Mouse (Mus musculus) midbrain, postnatal 0 days (tissue): ENCODE results near the gene Efna5. TPM values are rescaled to one million over a fixed set of nuclear protein-coding genes. Genes with fewer than 3 reads are reported as not detected.
A peak's percentile ranks its signal among the peaks of the same experiment; 100 is the strongest.

ENCODE experiments used
- ATAC-seq: fragments of 200-750 bp; cut with Nextera tagmentation; 2 replicates; pipeline ENCODE4 v1.8.0; 2017; ENCODE audit warnings: moderate number of reproducible peaks, mild to moderate bottlenecking, moderate TSS enrichment, moderate library complexity; ENCODE audit not compliant: low FRiP score
- DNase-seq: peaks from one replicate; pipeline ENCODE4 v3.0.0-alpha.2; 2015; ENCODE audit warnings: low spot score
- H3K27ac ChIP-seq: fragments of 300-500 bp; sonication (generic); 2 replicates; pipeline ENCODE4 v1.5.1; 2014; ENCODE audit warnings: low read depth, mild to moderate bottlenecking, low read length, mixed read lengths
- H3K27me3 ChIP-seq: fragments of 300-500 bp; sonication (generic); 2 replicates; pipeline ENCODE4 v1.6.1; 2014; ENCODE audit warnings: low read length, control low read depth, mixed read lengths; ENCODE audit not compliant: insufficient read depth
- H3K36me3 ChIP-seq: fragments of 300-500 bp; sonication (generic); 2 replicates; pipeline ENCODE4 v1.6.1; 2014; ENCODE audit warnings: low read length, control low read depth, mixed read lengths; ENCODE audit not compliant: insufficient read depth
- H3K4me1 ChIP-seq: fragments of 300-500 bp; sonication (generic); 2 replicates; pipeline ENCODE4 v1.6.1; 2014; ENCODE audit warnings: mild to moderate bottlenecking, control low read depth, antibody characterized with exemption, low read length, mixed read lengths; ENCODE audit not compliant: insufficient read depth
- H3K4me2 ChIP-seq: fragments of 300-500 bp; sonication (generic); 2 replicates; pipeline ENCODE4 v1.6.1; 2014; ENCODE audit warnings: low read depth, mild to moderate bottlenecking, low read length, mixed read lengths; ENCODE audit not compliant: poor library complexity, severe bottlenecking
- H3K4me3 ChIP-seq: fragments of 300-500 bp; sonication (generic); 2 replicates; pipeline ENCODE4 v1.5.1; 2014; ENCODE audit warnings: low read depth, mild to moderate bottlenecking, low read length, moderate library complexity
- H3K9ac ChIP-seq: fragments of 300-500 bp; sonication (generic); replicated peaks from 2 replicates; pipeline ENCODE4 v1.6.1; 2014; ENCODE audit warnings: mild to moderate bottlenecking, low read length, moderate library complexity, mixed read lengths; ENCODE audit not compliant: poor library complexity, severe bottlenecking
- H3K9me3 ChIP-seq: fragments of 300-500 bp; sonication (generic); 2 replicates; pipeline ENCODE4 v1.6.1; 2016; ENCODE audit warnings: low read length, control low read depth
- CTCF ChIP-seq: IDR thresholded peaks from 2 replicates; pipeline ENCODE4 v1.5.1; 2016; ENCODE audit warnings: antibody characterized with exemption, mild to moderate bottlenecking
- WGBS: fragments of 180-500 bp; shearing (Covaris S2); extraction: QIAGEN DNeasy Blood & Tissue Kit; methylation state at CpG from one replicate; pipeline ENCODE4 v1.1.7; 2014; 5-methylcytosine and 5-hydroxymethylcytosine counted together
- polyA plus RNA-seq: library from polyadenylated mRNA; unstranded; fragments of >200 nt; fragmentation: Nextera tagmentation; extraction: Ambion mirVana; gene quantifications from 2 replicates; pipeline ENCODE4 v1.2.1, GENCODE M21; 2015
- total RNA-seq: library from RNA; depleted of rRNA; stranded (reverse); fragments of >200 nt; gene quantifications from 2 replicates; pipeline ENCODE4 v1.2.3, GENCODE M21; 2014

The Efna5 gene
- total and polyA plus RNA-seq, 2 experiments from 2014 or later: 11.1 to 59.5 TPM

GRCm38 (mm10) chr17:62818337-62818736, 62.8 kb downstream of the Efna5 start:
- 54% methylated on average over 2 of the region's 2 CpGs for WGBS
- H3K4me3 ChIP-seq: no peak overlapping the region
- H3K9ac ChIP-seq: no peak overlapping the region
- ATAC-seq: no peak
- H3K4me1 ChIP-seq: peaks cover 8% of the 10 kb centered on the region; the same call in 1 of the 2 replicates
- no peak for TF ChIP-seq CTCF
- peak overlapping the region; percentile 32; the same call in 1 of the 2 replicates for H3K4me2 ChIP-seq
- H3K9me3 ChIP-seq: no peaks in the 10 kb centered on the region
- H3K27me3 ChIP-seq: no peaks in the 10 kb centered on the region
- peak overlapping the region; percentile 2; the same call in 1 of the 2 replicates for H3K27ac ChIP-seq
- no peak for DNase-seq
- H3K36me3 ChIP-seq: no peaks in the 10 kb centered on the region

- ATAC-seq (no peak), DNase-seq (no peak)
- H3K9ac ChIP-seq: no peak overlapping the region
- H3K27ac ChIP-seq: 0 out of 2 replicates have a peak overlapping the region, but pooled peaks have one; percentile 12
- no peaks in the 10 kb centered on the region for H3K36me3 ChIP-seq
- 75% methylated on average over 10 of the region's 10 CpGs for WGBS
- H3K9me3 ChIP-seq: no peaks in the 10 kb centered on the region
- no peak for TF ChIP-seq CTCF
- H3K4me3 ChIP-seq: no peak overlapping the region
- H3K4me1 ChIP-seq: peaks cover 8% of the 10 kb centered on the region; the same call in 1 of the 2 replicates
- no peak overlapping the region for H3K4me2 ChIP-seq
- no peaks in the 10 kb centered on the region for H3K27me3 ChIP-seq
Observed at GRCm38 (mm10) chr17:62816879-62817278, 64.2 kb downstream of the Efna5 start.

GRCm38 (mm10) chr17:62813461-62813860, 67.7 kb downstream of the Efna5 start:
- WGBS: 79% methylated on average over 6 of the region's 6 CpGs
- Histone ChIP-seq H3K4me2 (no peak overlapping the region), H3K27me3 (no peaks in the 10 kb centered on the region)

GRCm38 (mm10) chr17:62807891-62808290, 73.2 kb downstream of the Efna5 start:
- no peak for DNase-seq
- Histone ChIP-seq H3K27me3 (no peaks in the 10 kb centered on the region), H3K4me1 (no peaks in the 10 kb centered on the region), H3K9ac (no peak overlapping the region), H3K9me3 (no peaks in the 10 kb centered on the region), H3K4me3 (no peak overlapping the region), H3K36me3 (no peaks in the 10 kb centered on the region), H3K4me2 (no peak overlapping the region), H3K27ac (no peak overlapping the region)
- ATAC-seq: no peak
- no peak for TF ChIP-seq CTCF
- 92% methylated on average over 4 of the region's 4 CpGs for WGBS

More at GRCm38 (mm10) chr17:62813461-62813860, 67.7 kb downstream of the Efna5 start:
- no peaks in the 10 kb centered on the region for H3K9me3 ChIP-seq
- no peak overlapping the region for H3K27ac ChIP-seq
- H3K36me3 ChIP-seq: no peaks in the 10 kb centered on the region
- no peak for TF ChIP-seq CTCF
- H3K9ac ChIP-seq: no peak overlapping the region
- DNase-seq (no peak), ATAC-seq (no peak)
- H3K4me3 ChIP-seq: no peak overlapping the region
- H3K4me1 ChIP-seq: no peaks in the 10 kb centered on the region

GRCm38 (mm10) chr17:62806646-62807045, 74.5 kb downstream of the Efna5 start:
- no peak overlapping the region for H3K9ac ChIP-seq

GRCm38 (mm10) chr17:62802748-62803147, 78.4 kb downstream of the Efna5 start:
- DNase-seq (no peak), ATAC-seq (no peak)
- TF ChIP-seq CTCF: no peak
- Histone ChIP-seq H3K27me3 (no peaks in the 10 kb centered on the region), H3K27ac (no peak overlapping the region), H3K9ac (no peak overlapping the region), H3K4me1 (no peaks in the 10 kb centered on the region), H3K4me2 (no peak overlapping the region), H3K36me3 (no peaks in the 10 kb centered on the region), H3K9me3 (no peaks in the 10 kb centered on the region), H3K4me3 (no peak overlapping the region)
- WGBS: 83% methylated on average over 6 of the region's 6 CpGs

More at GRCm38 (mm10) chr17:62806646-62807045, 74.5 kb downstream of the Efna5 start:
- no peak overlapping the region for H3K27ac ChIP-seq
- 80% methylated on average over 6 of the region's 6 CpGs for WGBS
- no peaks in the 10 kb centered on the region for H3K9me3 ChIP-seq
- H3K36me3 ChIP-seq: no peaks in the 10 kb centered on the region
- no peaks in the 10 kb centered on the region for H3K4me1 ChIP-seq
- no peak for DNase-seq
- H3K27me3 ChIP-seq: no peaks in the 10 kb centered on the region
- H3K4me2 ChIP-seq: no peak overlapping the region
- no peak overlapping the region for H3K4me3 ChIP-seq
- no peak for TF ChIP-seq CTCF
- no peak for ATAC-seq
